16 mouse cellular contexts compared by ENCODE assay signal in genomic region chr14:32304921-32305320, GRCm38 (mm10). TPM values are rescaled to one million over a fixed set of nuclear protein-coding genes. Genes with fewer than 3 reads are reported as not detected.
DNase-seq lines count a peak whose midpoint lies in the region.
"Had no signal": no experiment of that assay in that cellular context is flagged by ENCODE, and none has a peak within 500 bp of the region (broad histone marks: within the 10 kb centered on the region; RNA-seq: fewer than 3 reads in every experiment).

No protein-coding gene starts in this region.

- peak; percentile 68 for DNase-seq in 3134 (ENCODE audit: extremely low read depth, insufficient read length, low spot score)
- DNase-seq in 3T3-L1 (ENCODE audit: low read depth, low spot score), result peak; percentile 76
- DNase-seq in adrenal gland, adult 2 months, result peak; percentile 67
- DNase-seq in brain, adult 2 months (ENCODE audit: low read depth, low spot score), result peak; percentile 22
- DNase-seq in urinary bladder, postnatal 25 days (ENCODE audit: low spot score), result no peak
- no peak for DNase-seq in left cerebral cortex, adult 8-10 months (ENCODE audit: low spot score in 2 of 2)
- no peak for DNase-seq in thymus, postnatal 25 days
- DNase-seq: cerebellum, adult 9-11 months; forebrain, postnatal 0 days; gastrocnemius, postnatal 25 days; heart, postnatal 36 days; kidney, postnatal 4 days; lung, postnatal 4 days; right cerebral cortex, postnatal 25 days; thymus, postnatal 36 days had no signal

RNA-seq across cellular contexts. Expression of gene Ogdhl, which starts 16.9 kb away (rescaled TPM):
- total RNA-seq in adrenal gland, adult 2 months (2021), result 10 to 100 TPM in 1 of 2 experiments, 1 to 10 TPM in 1; 5.5 to 10.6 TPM
- 7.1 and 9.0 TPM in 2 replicates for polyA plus RNA-seq in adrenal gland, adult 2 months (2012; rRNA removed)
- total RNA-seq in left cerebral cortex, adult 8-10 months (2022), result 100 to 1,000 TPM; 120 to 136 (median 125) TPM
- polyA plus RNA-seq: CD4-positive, CD25-positive, alpha-beta regulatory T cell, adult 4 months had no signal

Comparison
In these comparisons a context has a peak if more than half of its experiments do, and no peak if none do; other contexts are left out.
1. DNase-seq: peak in 3134 (single experiment), 3T3-L1 (single experiment), adrenal gland, adult 2 months (single experiment) and brain, adult 2 months (single experiment); none in urinary bladder, postnatal 25 days (single experiment), left cerebral cortex, adult 8-10 months (0 of 2) and thymus, postnatal 25 days (single experiment).
2. RNA of gene Ogdhl, which starts 16.9 kb away (total RNA-seq): 120 to 136 TPM in left cerebral cortex, adult 8-10 months; 5.5 to 10.6 TPM in adrenal gland, adult 2 months; every median in the first group is over 10 times any median in the second.